Mouse (Mus musculus): ENCODE measurements around the gene Srbd1.

GRCm38 (mm10) chr17:86134461-86134860, 10.5 kb downstream of the Srbd1 start:
- no peak for TF ChIP-seq CTCF (IDR thresholded peaks at IDR 0.05; ENCODE audit: insufficient read depth, low read length)
- TF ChIP-seq POLR2A (IDR thresholded peaks at IDR 0.05; ENCODE audit: borderline replicate concordance, extremely low read depth, low read depth, low read length) = no peak
